Mouse (Mus musculus): ENCODE data around the gene Dapp1.

Gene Dapp1

GRCm38 (mm10) chr3:137981382-137981750, at the start of gene Dapp1:
Dapp1 (minus strand) TSS chr3:137981545.
- peak; percentile 62 for DNase-seq (ENCODE audit: low spot score)

DNA sequence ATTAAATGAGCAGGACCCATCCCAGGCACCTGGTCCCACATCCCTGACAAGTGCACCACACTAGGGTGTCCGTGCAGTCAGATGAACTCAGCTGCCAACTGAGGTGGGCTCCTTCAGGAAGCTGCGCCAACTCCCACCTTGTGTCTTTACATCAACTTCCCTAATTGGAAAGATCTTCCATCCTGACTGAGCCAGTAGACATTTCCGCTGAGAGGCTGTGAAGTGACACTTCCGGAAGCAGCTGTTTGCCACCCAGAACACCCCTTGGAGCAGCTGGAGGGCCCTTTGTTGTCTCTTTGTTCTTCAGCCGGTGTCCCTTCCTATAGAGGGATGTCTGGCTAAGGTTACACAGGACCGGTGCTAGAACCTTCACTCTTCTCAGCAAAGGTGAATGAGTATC, 49.2 kb upstream of the Dapp1 start:
- no peak for DNase-seq (ENCODE audit: low spot score)

GRCm38 (mm10) chr3:138029351-138029750, 48.0 kb upstream of the Dapp1 start:
- no peak for DNase-seq (ENCODE audit: low spot score)

DNA sequence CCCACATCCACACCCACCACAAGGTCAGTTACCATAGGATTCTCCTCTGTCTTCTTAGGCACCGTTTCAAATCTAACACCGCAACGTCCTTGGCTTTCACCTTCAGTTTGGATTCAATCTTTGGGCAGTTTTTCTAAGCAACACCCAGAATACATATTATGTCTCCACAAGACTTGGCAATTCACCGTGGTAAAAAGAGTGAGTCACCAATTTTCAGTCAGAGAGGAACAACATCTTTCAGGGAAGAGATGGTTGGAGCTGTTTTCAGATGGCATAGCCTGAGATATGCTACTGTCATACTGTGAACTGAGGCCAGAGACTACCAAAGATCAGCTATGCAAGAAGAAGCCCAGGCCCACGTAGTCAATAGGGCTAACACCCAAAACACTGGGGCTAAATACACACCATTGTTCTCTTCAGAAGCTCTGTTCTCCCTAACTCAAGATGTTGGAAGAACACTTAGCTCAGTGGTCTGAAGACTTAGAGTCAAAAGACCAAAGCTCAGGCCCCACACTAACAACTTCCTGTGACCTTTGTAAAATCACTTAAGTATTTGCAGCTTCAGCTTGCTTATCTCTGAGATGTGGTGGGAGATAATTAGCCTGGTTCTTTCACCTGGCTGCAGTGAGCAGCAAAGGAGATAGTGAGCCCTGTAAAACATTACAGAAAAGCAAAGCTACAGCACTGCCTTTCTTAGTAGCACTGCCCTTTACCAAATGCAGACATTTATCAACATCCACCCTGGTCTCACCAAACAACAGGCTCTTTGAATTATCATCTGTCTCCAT, 46.4 kb upstream of the Dapp1 start:
- peak; percentile 64 for DNase-seq (ENCODE audit: low spot score)

DNA sequence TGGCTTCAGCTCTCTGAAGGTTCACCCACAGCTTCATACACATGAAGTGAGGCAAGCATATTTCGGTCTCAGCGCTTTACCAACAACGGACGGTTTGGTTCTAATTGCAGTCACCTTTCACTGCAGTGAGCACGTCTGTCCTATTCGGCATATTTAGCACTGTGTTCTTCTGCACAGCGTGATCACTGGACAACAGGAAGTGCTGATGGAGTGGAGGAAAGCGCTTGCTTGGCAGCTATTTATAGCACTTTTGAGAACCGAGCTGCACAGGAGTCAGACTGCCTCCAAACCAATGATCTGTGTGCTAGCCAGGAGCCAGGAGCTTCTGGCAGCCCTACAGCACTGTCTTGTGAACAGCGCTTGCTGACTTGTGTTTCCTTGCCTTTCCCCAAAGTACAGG, 44.9 kb upstream of the Dapp1 start:
- DNase-seq (ENCODE audit: low spot score), result peak; percentile 24

DNA sequence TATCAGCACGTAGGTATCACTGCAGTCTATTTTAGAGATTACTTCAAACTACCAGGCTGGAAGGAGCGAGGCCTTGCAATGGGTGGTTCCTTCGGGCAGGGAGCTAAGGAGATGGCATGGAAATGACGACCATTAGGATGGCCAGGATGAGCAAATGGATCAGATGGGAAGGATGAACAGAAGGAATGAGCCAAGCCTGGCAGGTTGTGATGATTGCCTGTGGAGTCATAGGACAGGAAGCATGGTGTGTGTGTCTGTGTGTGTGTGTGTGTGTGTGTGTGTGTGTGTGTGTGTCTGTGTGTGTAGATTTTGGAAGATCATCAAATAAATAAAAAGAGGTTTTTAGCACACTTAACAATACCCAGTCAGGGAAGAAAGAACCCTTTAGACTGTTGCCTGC, 41.3 kb upstream of the Dapp1 start:
- no peak for DNase-seq (ENCODE audit: low spot score)

- no peak for DNase-seq (ENCODE audit: low spot score)
These were observed 40.7 kb upstream of the Dapp1 start for GRCm38 (mm10) chr3:138022003-138022402.

DNA sequence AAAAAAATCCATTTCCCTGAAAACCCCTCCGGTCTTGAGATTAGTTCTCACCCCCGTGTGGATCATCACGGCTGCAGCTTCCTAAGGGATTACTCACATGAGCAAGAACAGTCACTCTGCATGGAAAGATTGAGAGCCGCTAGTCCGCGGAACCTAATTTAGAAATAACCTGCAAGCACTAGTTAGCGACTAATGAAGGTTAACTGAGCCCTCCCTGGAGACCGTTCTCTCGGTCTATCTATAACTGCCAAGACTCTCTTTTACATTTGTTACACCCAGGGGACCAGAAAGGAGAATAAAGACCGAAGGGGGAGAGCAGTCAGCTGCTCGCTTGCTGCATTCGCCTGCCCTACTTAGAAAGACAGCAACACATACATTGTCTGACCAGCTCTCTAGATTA, 35.5 kb upstream of the Dapp1 start:
- no peak for DNase-seq (ENCODE audit: low spot score)

- DNase-seq (ENCODE audit: low spot score), result peak; percentile 35
These were observed 33.4 kb upstream of the Dapp1 start for GRCm38 (mm10) chr3:138014725-138015124.

DNA sequence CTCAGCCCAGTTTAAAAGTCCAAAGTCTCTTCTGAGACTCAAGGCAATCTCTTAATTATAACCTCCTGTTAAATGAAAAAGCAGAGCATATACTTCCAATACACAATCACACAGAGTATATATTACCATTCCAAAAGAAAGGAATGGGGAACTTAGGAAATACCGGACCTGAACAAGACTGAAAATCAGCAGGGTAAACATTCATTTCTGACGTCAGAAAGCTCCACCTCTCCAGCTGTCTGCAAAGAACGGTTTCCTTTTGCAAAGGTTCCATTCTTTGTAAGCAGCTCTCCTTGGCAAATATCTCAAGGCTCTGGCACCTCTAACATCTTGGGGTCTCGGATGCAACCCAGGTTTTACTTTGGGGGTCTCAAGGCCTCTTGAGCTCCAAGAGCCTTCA, 31.0 kb upstream of the Dapp1 start:
- DNase-seq (ENCODE audit: low spot score), result no peak

DNA sequence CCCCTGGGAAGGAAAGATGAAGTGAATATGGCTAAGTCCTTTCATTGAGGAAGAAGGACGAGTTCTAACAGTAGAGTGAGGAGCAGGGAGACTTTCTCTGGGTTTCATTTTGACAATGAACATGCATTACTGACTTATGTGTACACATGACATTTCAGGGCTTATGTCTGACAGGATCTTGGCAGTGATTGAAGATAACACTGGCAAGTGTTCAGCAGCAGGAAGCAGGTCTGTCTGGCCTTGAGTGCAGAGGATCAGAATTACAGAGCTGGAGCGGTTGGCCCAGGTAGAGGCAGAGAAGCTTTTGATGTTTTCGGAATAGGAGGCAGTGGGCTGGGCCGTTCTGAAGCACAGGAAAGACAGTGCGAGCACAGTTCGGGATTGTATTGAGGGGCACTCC, 26.8 kb upstream of the Dapp1 start:
- no peak for DNase-seq (ENCODE audit: low spot score)

- DNase-seq (ENCODE audit: low spot score), result no peak
These were observed 25.6 kb upstream of the Dapp1 start for GRCm38 (mm10) chr3:138006896-138007295.

DNA sequence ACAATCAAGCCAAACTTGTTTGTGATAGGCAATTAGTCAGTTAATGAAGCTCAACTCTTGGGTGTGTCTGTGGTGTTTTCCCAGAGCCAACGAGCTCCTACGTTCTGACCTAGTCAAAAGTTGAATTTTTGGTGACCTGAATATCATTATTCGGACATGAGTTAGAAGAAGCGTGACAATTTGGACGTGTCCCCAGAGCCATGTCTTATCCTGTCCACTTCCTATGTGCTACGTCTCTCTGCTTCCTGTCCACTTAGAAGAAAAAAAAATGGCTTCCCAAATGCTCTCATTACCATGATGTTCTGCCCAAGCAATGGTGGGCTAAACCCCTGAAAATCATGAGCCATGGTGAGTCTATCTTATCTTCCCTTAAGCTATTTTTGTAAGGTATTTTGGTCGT, 21.9 kb upstream of the Dapp1 start:
- no peak for DNase-seq (ENCODE audit: low spot score)

GRCm38 (mm10) chr3:138002545-138002944, 21.2 kb upstream of the Dapp1 start:
- no peak for DNase-seq (ENCODE audit: low spot score)

DNA sequence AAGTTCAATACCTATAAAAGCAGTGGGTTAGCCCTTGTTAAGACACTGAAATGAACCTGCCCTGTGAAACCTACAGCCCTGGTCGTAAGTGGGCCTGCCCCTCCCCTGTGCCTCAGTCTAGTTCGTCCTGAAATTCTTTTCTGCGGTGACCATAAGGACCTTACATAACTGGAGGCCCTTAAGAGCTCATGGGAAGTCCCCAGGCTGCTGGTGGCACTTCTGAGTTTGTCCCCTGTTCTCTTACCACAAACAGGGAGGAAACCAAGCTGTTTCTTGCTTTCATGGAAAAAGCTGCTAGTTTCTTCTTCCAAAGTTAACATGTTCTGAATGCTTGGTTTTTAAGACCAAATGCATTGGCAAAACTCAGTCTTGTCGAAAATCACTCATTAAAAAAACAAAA, 20.5 kb upstream of the Dapp1 start:
- no peak for DNase-seq (ENCODE audit: low spot score)

DNA sequence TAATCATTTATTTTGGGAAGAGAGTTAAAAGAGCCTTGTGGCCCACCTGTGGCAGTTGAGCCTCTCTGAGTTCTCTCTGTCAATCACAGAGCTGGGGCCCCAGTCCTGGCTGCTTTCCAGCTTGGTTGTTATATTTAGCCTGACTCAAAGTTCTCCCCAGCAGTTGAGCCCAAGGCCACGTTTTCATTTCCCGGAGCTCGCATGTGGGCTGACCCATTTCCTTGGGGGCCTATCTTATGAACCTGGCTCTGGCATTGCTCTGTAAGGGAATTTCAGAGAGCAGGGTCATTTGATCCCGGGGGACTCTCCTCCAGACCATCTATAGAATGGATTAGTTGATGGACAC, 19.4 kb upstream of the Dapp1 start:
- no peak for DNase-seq (ENCODE audit: low spot score)

DNA sequence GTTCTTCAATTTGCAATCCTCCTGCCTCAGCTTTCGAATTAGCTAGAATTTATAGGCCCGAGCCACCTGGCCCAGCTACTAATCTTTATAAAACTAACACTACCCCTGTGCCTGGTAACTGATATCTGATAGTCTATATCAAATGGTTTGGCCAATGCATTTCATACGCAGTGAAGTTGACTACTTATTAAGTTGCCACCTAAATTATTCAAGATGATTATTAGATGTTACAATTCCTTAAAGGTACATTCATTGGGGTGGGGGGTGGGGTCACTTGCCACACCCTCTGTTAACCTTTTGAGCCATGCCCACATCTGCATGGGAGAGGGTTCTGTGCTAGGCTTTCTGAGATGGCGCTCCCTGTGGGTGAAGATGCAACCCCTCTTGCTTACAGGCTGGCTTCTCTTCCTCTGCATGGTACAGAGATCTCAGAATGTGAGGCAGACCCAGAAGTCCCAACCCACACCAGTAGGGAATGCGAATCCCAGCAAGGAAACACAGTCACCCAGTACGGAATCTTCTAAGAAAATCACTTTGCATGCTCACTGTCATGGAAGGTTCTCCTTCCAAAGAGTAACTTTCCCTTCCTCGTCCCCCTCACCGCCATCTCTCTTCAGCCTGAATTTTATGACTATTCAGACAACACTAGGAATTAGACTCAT, 18.8 kb upstream of the Dapp1 start:
- no peak for DNase-seq (ENCODE audit: low spot score)

- peak; percentile 53 for DNase-seq (ENCODE audit: low spot score)
These were observed 18.0 kb upstream of the Dapp1 start for GRCm38 (mm10) chr3:137999224-137999790.

DNA sequence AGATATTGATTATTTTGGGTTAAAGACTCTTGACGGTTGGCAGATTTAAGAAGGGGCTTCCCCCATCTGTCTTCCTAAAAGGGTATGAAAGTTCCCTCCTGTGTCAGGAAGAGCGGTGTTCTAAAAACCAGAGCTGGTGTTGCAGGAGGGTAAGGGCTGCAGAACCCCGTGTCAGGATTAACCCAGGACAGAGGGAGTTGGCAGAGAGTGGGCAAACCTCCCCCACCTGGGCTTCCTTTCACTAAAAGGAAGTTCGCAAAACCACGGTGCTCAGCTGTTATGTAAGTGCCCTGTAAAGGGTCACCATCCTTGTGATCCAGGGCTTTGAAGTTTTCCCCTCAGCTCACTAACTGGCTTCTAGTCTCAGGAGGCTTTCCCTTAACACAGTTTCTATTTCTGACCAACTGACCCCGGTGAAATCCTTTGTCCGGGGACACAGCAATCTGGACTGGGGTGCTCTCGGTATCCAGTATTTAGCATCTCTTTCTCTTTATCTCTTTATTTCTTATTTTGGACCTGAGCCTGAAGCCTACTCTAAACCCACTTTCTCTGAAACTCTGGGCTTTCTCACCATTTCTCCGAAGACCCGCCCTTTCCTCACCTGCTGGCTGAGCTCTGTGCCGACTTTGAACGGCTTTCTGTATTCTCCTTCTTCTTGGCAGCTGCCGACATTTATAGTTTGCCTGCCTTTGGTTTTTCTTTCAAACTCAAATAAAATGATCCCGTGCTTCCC, 17.3 kb upstream of the Dapp1 start:
- no peak for DNase-seq (ENCODE audit: low spot score)

DNA sequence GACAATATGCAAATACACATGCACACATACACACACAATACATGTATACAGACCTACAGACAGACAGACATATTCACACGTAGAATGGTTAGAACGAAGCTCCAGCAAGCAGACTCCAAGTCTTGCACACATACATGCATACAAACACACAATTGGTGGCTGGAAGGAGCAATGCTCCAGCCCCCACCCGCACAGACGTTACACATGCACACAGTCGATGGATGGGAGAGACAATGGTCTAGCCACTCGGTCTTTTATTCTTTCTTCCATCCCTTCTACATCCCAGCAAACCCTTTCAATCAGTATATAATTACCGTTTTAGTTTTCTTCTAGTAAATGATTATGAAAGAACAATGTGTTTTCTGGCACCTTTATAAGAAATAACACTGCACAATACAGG, 14.1 kb upstream of the Dapp1 start:
- DNase-seq (ENCODE audit: low spot score), result no peak

GRCm38 (mm10) chr3:137994196-137994595, 12.9 kb upstream of the Dapp1 start:
- DNase-seq (ENCODE audit: low spot score), result no peak

DNA sequence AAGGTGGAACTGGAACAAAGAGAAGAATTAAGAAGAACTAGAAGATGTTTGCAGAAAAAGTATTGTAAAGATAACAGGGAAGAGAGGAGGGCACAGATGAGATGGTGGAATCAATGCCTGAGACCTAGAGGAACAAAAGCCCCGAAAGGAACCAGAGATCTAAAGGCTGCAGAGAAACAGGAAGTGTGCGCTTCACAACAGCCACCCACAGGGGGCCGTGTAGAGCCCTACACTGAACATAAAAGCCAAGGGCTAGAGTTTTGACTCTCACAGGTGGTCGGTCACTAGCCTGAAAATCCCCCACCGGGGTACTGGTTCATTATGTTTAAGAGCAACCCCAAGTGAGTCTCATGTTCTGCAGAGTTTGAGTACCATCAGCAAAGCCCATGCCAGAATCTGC, 11.0 kb upstream of the Dapp1 start:
- DNase-seq (ENCODE audit: low spot score), result no peak

GRCm38 (mm10) chr3:137991183-137991582, 9.8 kb upstream of the Dapp1 start:
- DNase-seq (ENCODE audit: low spot score), result peak; percentile 83
